ENCODE assay signal across 8 mouse cellular contexts in the genomic region with DNA sequence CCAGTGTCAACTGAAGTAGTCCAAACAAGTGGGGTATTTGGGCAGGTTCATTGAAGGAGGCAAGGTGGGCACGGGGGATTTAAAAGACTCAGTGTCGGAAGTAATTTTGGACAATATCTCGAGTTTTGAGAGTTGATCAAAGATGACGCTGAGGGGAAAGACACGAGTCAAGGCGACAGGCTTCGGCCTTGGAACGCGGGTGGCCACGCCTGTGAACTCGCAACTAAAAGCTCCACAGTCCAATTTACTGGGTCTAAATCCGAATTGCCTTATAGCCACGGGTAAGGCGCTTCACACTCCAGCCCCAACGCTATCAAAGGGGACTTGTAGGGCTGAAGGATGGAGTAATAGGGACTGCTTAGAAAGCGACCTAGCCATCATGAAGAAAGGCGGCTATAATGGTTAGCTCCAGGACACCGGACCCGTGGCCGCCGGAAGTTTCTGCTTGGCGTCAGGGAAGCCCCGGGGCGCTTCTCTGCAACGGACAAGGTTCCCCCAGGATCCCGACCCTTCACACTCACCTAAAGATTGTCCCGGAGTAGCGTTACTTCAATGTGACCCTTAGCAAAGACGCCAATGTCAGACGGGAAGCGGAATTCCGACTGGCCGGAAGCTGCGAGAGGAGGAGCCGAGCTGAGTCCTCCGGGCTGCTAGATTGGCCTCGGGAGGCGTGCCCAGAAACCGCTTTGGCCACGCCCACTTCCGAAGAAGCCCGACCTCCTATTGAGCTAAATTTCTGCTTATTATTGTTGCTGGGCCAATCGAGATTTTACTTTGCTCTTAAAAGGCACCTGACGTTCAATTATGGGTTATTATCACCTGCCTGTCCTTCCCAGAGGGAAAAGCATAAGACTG. TPM values are rescaled to one million over a fixed set of nuclear protein-coding genes. Genes with fewer than 3 reads are reported as not detected.
A peak's percentile ranks its signal among the peaks of the same experiment; 100 is the strongest.
DNase-seq lines count a peak whose midpoint lies in the region; ATAC-seq lines count a peak whose summit lies in the region.

A gene (minus strand): TSS at position 622 of the 855 bp plus-strand sequence.

- no peaks in the 10 kb centered on the region for H3K9me3 ChIP-seq in heart, embryonic 13.5 days
- H3K9me3 ChIP-seq in liver, embryonic 13.5 days (replicated peaks): no peaks in the 10 kb centered on the region
- no peaks in the 10 kb centered on the region for H3K9me3 ChIP-seq in stomach, embryonic 16.5 days (replicated peaks; ENCODE audit: control insufficient read depth, low read length)

- H3K27me3 ChIP-seq in heart, embryonic 13.5 days (replicated peaks): peaks cover 22% of the 10 kb centered on the region
- peaks cover 20% of the 10 kb centered on the region for H3K27me3 ChIP-seq in liver, embryonic 13.5 days
- H3K27me3 ChIP-seq in stomach, embryonic 16.5 days (ENCODE audit: control insufficient read depth, insufficient read depth, low read length): no peaks in the 10 kb centered on the region

- H3K4me1 ChIP-seq in brown adipose tissue, adult 24 weeks (ENCODE audit: control insufficient read depth, insufficient read depth, insufficient read length, low read length): no peaks in the 10 kb centered on the region; the same call in 1 of the 2 replicates
- peaks cover 22% of the 10 kb centered on the region for H3K4me1 ChIP-seq in heart, embryonic 13.5 days
- H3K4me1 ChIP-seq in liver, embryonic 13.5 days (replicated peaks): peaks cover 35% of the 10 kb centered on the region
- peaks cover 7% of the 10 kb centered on the region; the same call in 1 of the 2 replicates for H3K4me1 ChIP-seq in stomach, embryonic 16.5 days (ENCODE audit: control insufficient read depth, insufficient read depth, low read length)

- peak; percentile 64 for DNase-seq in fat pad, adult 2 months (ENCODE audit: extremely low read depth, low read depth, low spot score)
- DNase-seq in kidney, postnatal 14 days: peak; percentile 92
- DNase-seq in liver, embryonic 13.5 days: peak; percentile 88
- peak; percentile 87 for DNase-seq in neural tube, embryonic 10.5 days (ENCODE audit: extremely low spot score, low spot score)

- ATAC-seq in CD4-positive, CD25-positive, alpha-beta regulatory T cell, adult 4 months: peak; percentile 100
- ATAC-seq in heart, embryonic 13.5 days (ENCODE audit: extremely low read depth, insufficient number of reproducible peaks, low FRiP score, low TSS enrichment): peak; percentile 78; the same call in 1 of the 2 replicates
- ATAC-seq in liver, embryonic 13.5 days (ENCODE audit: low read depth): peak; percentile 87
- ATAC-seq in stomach, embryonic 16.5 days (ENCODE audit: insufficient read depth, low FRiP score): peak; percentile 93

- H3K4me2 ChIP-seq in heart, embryonic 13.5 days: peak within 1 kb of the TSS; percentile 93
- peak within 1 kb of the TSS; percentile 87 for H3K4me2 ChIP-seq in liver, embryonic 13.5 days
- peak within 1 kb of the TSS; percentile 99 for H3K4me2 ChIP-seq in stomach, embryonic 16.5 days (ENCODE audit: low read depth, low read length)

- peak within 1 kb of the TSS; percentile 92 for H3K4me3 ChIP-seq in brown adipose tissue, adult 24 weeks (ENCODE audit: insufficient read depth, low read depth, low read length)
- peak within 1 kb of the TSS; percentile 93 for H3K4me3 ChIP-seq in heart, embryonic 13.5 days
- H3K4me3 ChIP-seq in liver, embryonic 13.5 days (replicated peaks): peak within 1 kb of the TSS; percentile 89
- peak within 1 kb of the TSS; percentile 91 for H3K4me3 ChIP-seq in stomach, embryonic 16.5 days (replicated peaks; ENCODE audit: low read length)

- WGBS in heart, embryonic 13.5 days: 1% methylated on average over 44 of the region's 44 CpGs
- WGBS in liver, embryonic 13.5 days (ENCODE audit: insufficient replicate concordance): under 1% methylated on average over 44 of the region's 44 CpGs
- WGBS in stomach, embryonic 16.5 days: 1% methylated on average over 44 of the region's 44 CpGs

- peak within 1 kb of the TSS; percentile 96 for H3K27ac ChIP-seq in brown adipose tissue, adult 24 weeks (replicated peaks; ENCODE audit: low read depth, low read length)
- peak within 1 kb of the TSS; percentile 76 for H3K27ac ChIP-seq in heart, embryonic 13.5 days (replicated peaks)
- H3K27ac ChIP-seq in liver, embryonic 13.5 days: peak within 1 kb of the TSS; percentile 74
- peak within 1 kb of the TSS; percentile 67 for H3K27ac ChIP-seq in stomach, embryonic 16.5 days (ENCODE audit: low read length)

- H3K36me3 ChIP-seq in heart, embryonic 13.5 days: peaks cover 39% of the 10 kb centered on the region
- peaks cover 38% of the 10 kb centered on the region for H3K36me3 ChIP-seq in liver, embryonic 13.5 days
- H3K36me3 ChIP-seq in stomach, embryonic 16.5 days (ENCODE audit: control insufficient read depth, insufficient read depth, low read length): 0 out of 2 replicates have a peak, but pooled peaks cover 5% of the 10 kb centered on the region

- peak within 1 kb of the TSS; percentile 96 for H3K9ac ChIP-seq in heart, embryonic 13.5 days
- H3K9ac ChIP-seq in liver, embryonic 13.5 days: peak within 1 kb of the TSS; percentile 89
- peak within 1 kb of the TSS; percentile 92 for H3K9ac ChIP-seq in stomach, embryonic 16.5 days (ENCODE audit: low read length)

RNA-seq across cellular contexts. Expression of the gene that starts here (rescaled TPM):
- polyA plus RNA-seq in CD4-positive, CD25-positive, alpha-beta regulatory T cell, adult 4 months (2017; shearing (Covaris generic)): 100 to 1,000 TPM; 333 to 643 TPM
- polyA plus RNA-seq in brown adipose tissue, adult 24 weeks (2012; ENCODE audit: insufficient read depth, insufficient read length, missing spikeins): 5,485 and 5,752 TPM in 2 replicates
- polyA plus RNA-seq in heart, embryonic 13.5 days (2015; fragmentation: Nextera tagmentation; extraction: Ambion mirVana): 1,963 and 2,109 TPM in 2 replicates
- polyA plus RNA-seq in liver, embryonic 13.5 days (2015; fragmentation: Nextera tagmentation; extraction: Ambion mirVana): 690 and 705 TPM in 2 replicates
- 1,000 and 1,051 TPM in 2 replicates for polyA plus RNA-seq in stomach, embryonic 16.5 days (2015; fragmentation: Nextera tagmentation; extraction: Ambion mirVana)

Comparison
In these comparisons a context has a peak if more than half of its experiments do, and no peak if none do; other contexts are left out.
1. Peak in every context shown above with its lines: DNase-seq, ATAC-seq, H3K4me3 ChIP-seq and H3K27ac ChIP-seq.